Mouse (Mus musculus) hindbrain, postnatal 0 days (tissue): ENCODE data around the gene Alk. TPM values are rescaled to one million over a fixed set of nuclear protein-coding genes. Genes with fewer than 3 reads are reported as not detected.

Experiments used
- ATAC-seq: fragments of 200-750 bp; cut with Nextera tagmentation; 2 replicates; pipeline ENCODE4 v1.8.0; 2017; ENCODE audit warnings: mild to moderate bottlenecking, moderate TSS enrichment, moderate library complexity
- DNase-seq: peaks from one replicate; pipeline ENCODE4 v3.0.0-alpha.2; 2015; ENCODE audit warnings: low spot score
- H3K27ac ChIP-seq: fragments of 300-500 bp; sonication (generic); 2 replicates; pipeline ENCODE4 v1.5.1; 2014; ENCODE audit warnings: mild to moderate bottlenecking
- H3K27me3 ChIP-seq: fragments of 300-500 bp; sonication (generic); 2 replicates; pipeline ENCODE4 v1.6.1; 2014; ENCODE audit warnings: low read length, mixed read lengths; ENCODE audit not compliant: insufficient read depth
- H3K36me3 ChIP-seq: fragments of 300-500 bp; sonication (generic); 2 replicates; pipeline ENCODE4 v1.6.1; 2014; ENCODE audit warnings: low read length, mixed read lengths; ENCODE audit not compliant: insufficient read depth
- H3K4me1 ChIP-seq: fragments of 300-500 bp; sonication (generic); 2 replicates; pipeline ENCODE4 v1.6.1; 2014; ENCODE audit warnings: antibody characterized with exemption, low read length, mixed read lengths; ENCODE audit not compliant: insufficient read depth
- H3K4me2 ChIP-seq: fragments of 300-500 bp; sonication (generic); 2 replicates; pipeline ENCODE4 v1.6.1; 2014; ENCODE audit warnings: low read depth, mild to moderate bottlenecking, low read length, moderate library complexity, mixed read lengths
- H3K4me3 ChIP-seq: fragments of 300-500 bp; sonication (generic); 2 replicates; pipeline ENCODE4 v1.5.1; 2014; ENCODE audit warnings: low read length
- H3K9ac ChIP-seq: fragments of 300-500 bp; sonication (generic); replicated peaks from 2 replicates; pipeline ENCODE4 v1.6.1; 2014; ENCODE audit warnings: mild to moderate bottlenecking, low read length, moderate library complexity, mixed read lengths
- H3K9me3 ChIP-seq: fragments of 300-500 bp; sonication (generic); 2 replicates; pipeline ENCODE4 v1.6.1; 2016; ENCODE audit warnings: low read length, mixed read lengths
- CTCF ChIP-seq: IDR thresholded peaks from 2 replicates; pipeline ENCODE4 v1.5.1; 2016; ENCODE audit warnings: antibody characterized with exemption, control low read depth, low read depth
- WGBS: fragments of 180-500 bp; shearing (Covaris S2); extraction: QIAGEN DNeasy Blood & Tissue Kit; methylation state at CpG from one replicate; pipeline ENCODE4 v1.1.7; 2014; 5-methylcytosine and 5-hydroxymethylcytosine counted together
- polyA plus RNA-seq: library from polyadenylated mRNA; unstranded; fragments of >200 nt; fragmentation: Nextera tagmentation; extraction: Ambion mirVana; gene quantifications from 2 replicates; pipeline ENCODE4 v1.2.1, GENCODE M21; 2015
- total RNA-seq: library from RNA; depleted of rRNA; stranded (reverse); fragments of >200 nt; gene quantifications from 2 replicates; pipeline ENCODE4 v1.2.3, GENCODE M21; 2014; rRNA removed

Gene Alk
- total and polyA plus RNA-seq, 2 experiments from 2014 or later: 3.4 to 17.1 TPM

DNA sequence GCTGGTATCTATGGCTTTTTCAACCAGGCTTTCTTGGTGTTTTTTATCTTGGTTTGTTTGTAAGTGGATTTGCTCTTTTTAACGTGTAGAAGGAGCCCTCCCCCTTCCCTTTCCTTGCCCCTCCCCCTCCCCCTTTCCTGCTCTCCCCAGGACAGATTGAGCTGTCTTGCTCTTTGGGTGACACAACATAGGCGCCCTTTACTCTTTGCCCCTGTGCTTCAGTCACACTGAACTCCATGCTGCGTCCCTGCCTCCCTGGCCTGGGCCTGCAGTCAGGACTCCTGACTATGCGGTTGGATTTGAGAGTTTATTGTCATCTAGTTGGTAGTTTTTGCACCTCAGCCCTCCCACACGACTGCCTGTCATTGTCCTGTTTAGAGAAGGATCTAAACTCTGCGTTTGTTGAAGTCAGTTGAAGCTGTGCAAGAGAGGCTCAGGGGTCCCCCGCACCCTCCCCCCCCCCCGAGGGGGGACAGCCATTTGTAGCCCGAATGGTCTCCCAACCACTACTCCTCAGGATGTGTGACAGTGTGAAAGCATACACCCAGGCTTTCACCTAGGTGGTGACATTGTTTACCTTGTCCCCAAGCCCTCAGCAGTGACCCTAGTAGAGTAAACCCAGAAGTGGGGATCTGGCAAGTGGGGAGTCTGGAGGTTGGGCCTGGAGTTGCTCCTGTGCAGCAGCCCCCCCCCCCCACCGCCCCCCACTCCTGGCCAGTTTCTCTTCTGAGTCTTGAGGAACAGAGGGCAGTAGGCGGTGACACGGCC is 775.6 kb downstream of the Alk start:
- H3K4me3 ChIP-seq: no peak overlapping the region
- DNase-seq (no peak), ATAC-seq (no peak)
- peaks cover 14% of the 10 kb centered on the region for H3K36me3 ChIP-seq
- WGBS: 66% methylated on average over 12 of the region's 12 CpGs
- no peak for TF ChIP-seq CTCF
- H3K4me2 ChIP-seq: no peak overlapping the region
- H3K4me1 ChIP-seq: no peaks in the 10 kb centered on the region
- no peak overlapping the region for H3K27ac ChIP-seq
- H3K27me3 ChIP-seq: no peaks in the 10 kb centered on the region
- no peak overlapping the region for H3K9ac ChIP-seq
- no peaks in the 10 kb centered on the region for H3K9me3 ChIP-seq

DNA sequence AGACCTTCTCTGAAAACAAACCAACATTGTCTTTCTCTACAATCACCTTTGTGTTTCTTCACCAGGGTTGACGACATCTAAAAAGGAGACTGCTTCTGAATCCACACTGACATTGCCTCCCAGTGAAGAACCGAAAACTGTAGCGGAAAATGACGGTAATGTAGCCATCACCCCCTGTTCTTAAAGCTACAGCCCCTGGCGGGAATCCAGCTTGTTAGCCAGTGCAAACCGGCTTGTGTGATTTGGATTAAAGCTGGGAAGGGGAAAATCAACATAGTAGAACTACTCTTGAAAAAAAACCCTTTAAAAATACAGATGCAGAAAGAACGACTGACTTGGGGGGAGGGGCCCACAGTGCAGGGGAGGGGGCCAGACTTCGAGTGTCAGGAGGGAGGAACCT is 776.8 kb downstream of the Alk start:
- ATAC-seq (no peak), DNase-seq (no peak)
- WGBS: 62% methylated on average over 8 of the region's 8 CpGs
- H3K27ac ChIP-seq: no peak overlapping the region
- no peak overlapping the region for H3K9ac ChIP-seq
- H3K27me3 ChIP-seq: no peaks in the 10 kb centered on the region
- no peak overlapping the region for H3K4me2 ChIP-seq
- TF ChIP-seq CTCF: no peak
- no peaks in the 10 kb centered on the region for H3K4me1 ChIP-seq
- no peak overlapping the region for H3K4me3 ChIP-seq
- H3K9me3 ChIP-seq: no peaks in the 10 kb centered on the region
- peaks cover 14% of the 10 kb centered on the region for H3K36me3 ChIP-seq

GRCm38 (mm10) chr17:71826603-71827002 is 777.8 kb downstream of the Alk start:
- H3K27ac ChIP-seq: no peak overlapping the region
- DNase-seq (no peak), ATAC-seq (no peak)
- H3K4me3 ChIP-seq: no peak overlapping the region
- no peak overlapping the region for H3K4me2 ChIP-seq
- 87% methylated on average over 3 of the region's 3 CpGs for WGBS
- no peak for TF ChIP-seq CTCF
- H3K36me3 ChIP-seq: peaks cover 14% of the 10 kb centered on the region
- H3K9ac ChIP-seq: no peak overlapping the region
- no peaks in the 10 kb centered on the region for H3K9me3 ChIP-seq
- H3K4me1 ChIP-seq: no peaks in the 10 kb centered on the region
- no peaks in the 10 kb centered on the region for H3K27me3 ChIP-seq

- no peak overlapping the region for H3K4me3 ChIP-seq
- no peak for TF ChIP-seq CTCF
- no peak overlapping the region for H3K9ac ChIP-seq
- H3K27me3 ChIP-seq: no peaks in the 10 kb centered on the region
- no peaks in the 10 kb centered on the region for H3K4me1 ChIP-seq
- no peak overlapping the region for H3K4me2 ChIP-seq
- ATAC-seq (no peak), DNase-seq (no peak)
- no peak overlapping the region for H3K27ac ChIP-seq
- H3K9me3 ChIP-seq: no peaks in the 10 kb centered on the region
- peaks cover 8% of the 10 kb centered on the region for H3K36me3 ChIP-seq
- WGBS: 84% methylated on average over 8 of the region's 8 CpGs
Observed at GRCm38 (mm10) chr17:71823622-71824306, 780.7 kb downstream of the Alk start.

Other genes starting within 250 kb of the Alk start
- gene Ypel5, start 231.8 kb upstream of the Alk start, total RNA-seq: 45.1 and 47.1 TPM in 2 replicates
- gene Ypel5, start 231.8 kb upstream of the Alk start, polyA plus RNA-seq: 107 and 110 TPM in 2 replicates